Mouse (Mus musculus): ENCODE data around the gene Atad3a.

- no peak for TF ChIP-seq ZC3H11A (IDR thresholded peaks at IDR 0.05; ENCODE audit: borderline replicate concordance, low read depth, low read length)
- no peak for TF ChIP-seq ZNF384 (IDR thresholded peaks at IDR 0.05; ENCODE audit: low read depth, low read length)
Observed at GRCm38 (mm10) chr4:155785246-155785645, 24.4 kb upstream of the Atad3a start.
